ENCODE assay signal across 8 mouse cellular contexts in genomic region chr4:155283001-155283503, GRCm38 (mm10). TPM values are rescaled to one million over a fixed set of nuclear protein-coding genes. Genes with fewer than 3 reads are reported as not detected.
A peak's percentile ranks its signal among the peaks of the same experiment; 100 is the strongest.
DNase-seq lines count a peak whose midpoint lies in the region; ATAC-seq and TF ChIP-seq lines count a peak whose summit lies in the region.

No protein-coding gene starts in this region.

- TF ChIP-seq EP300 in heart, postnatal 0 days (IDR thresholded peaks at IDR 0.05; ENCODE audit: low read depth): no peak

- no peaks in the 10 kb centered on the region for H3K9me3 ChIP-seq in embryonic facial prominence, embryonic 13.5 days
- H3K9me3 ChIP-seq in heart, postnatal 0 days (replicated peaks; ENCODE audit: control insufficient read depth, low read length): no peaks in the 10 kb centered on the region
- H3K9me3 ChIP-seq in limb, embryonic 11.5 days (ENCODE audit: control insufficient read depth, low read length): no peaks in the 10 kb centered on the region

- ATAC-seq in embryonic facial prominence, embryonic 13.5 days (ENCODE audit: insufficient number of reproducible peaks, insufficient read depth, low FRiP score, low TSS enrichment, low read depth): peak; percentile 83
- ATAC-seq in heart, postnatal 0 days (ENCODE audit: insufficient read depth, low read depth): peak; percentile 54; the same call in 1 of the 2 replicates
- ATAC-seq in limb, embryonic 11.5 days (ENCODE audit: insufficient number of reproducible peaks, low FRiP score, low TSS enrichment, low read depth): peak; percentile 90

- peak overlapping the region; percentile 60 for H3K4me2 ChIP-seq in embryonic facial prominence, embryonic 13.5 days
- H3K4me2 ChIP-seq in heart, postnatal 0 days (ENCODE audit: low read depth, low read length): peak overlapping the region; percentile 42
- peak overlapping the region; percentile 34 for H3K4me2 ChIP-seq in limb, embryonic 11.5 days (ENCODE audit: low read depth, severe bottlenecking)

- WGBS in embryonic facial prominence, embryonic 13.5 days: 6% methylated on average over 11 of the region's 11 CpGs
- 22% methylated on average over 10 of the region's 11 CpGs for WGBS in heart, postnatal 0 days
- WGBS in limb, embryonic 11.5 days: 4% methylated on average over 11 of the region's 11 CpGs

- H3K9ac ChIP-seq in embryonic facial prominence, embryonic 13.5 days: peak overlapping the region; percentile 62
- H3K9ac ChIP-seq in heart, postnatal 0 days (replicated peaks; ENCODE audit: low read depth, low read length): no peak overlapping the region
- peak overlapping the region; percentile 49 for H3K9ac ChIP-seq in limb, embryonic 11.5 days (ENCODE audit: low read length)

- peaks cover 80% of the 10 kb centered on the region for H3K4me1 ChIP-seq in embryonic facial prominence, embryonic 13.5 days
- peaks cover 8% of the 10 kb centered on the region for H3K4me1 ChIP-seq in heart, postnatal 0 days (ENCODE audit: control insufficient read depth, insufficient read depth)
- H3K4me1 ChIP-seq in limb, embryonic 11.5 days (ENCODE audit: control insufficient read depth, insufficient read depth, low read length): peaks cover 54% of the 10 kb centered on the region

- peak overlapping the region; percentile 99 for H3K27ac ChIP-seq in embryonic facial prominence, embryonic 13.5 days
- H3K27ac ChIP-seq in heart, postnatal 0 days (ENCODE audit: low read depth): peak overlapping the region; percentile 72
- peak overlapping the region; percentile 97 for H3K27ac ChIP-seq in limb, embryonic 11.5 days (replicated peaks; ENCODE audit: low read depth, low read length)

- H3K36me3 ChIP-seq in embryonic facial prominence, embryonic 13.5 days: no peaks in the 10 kb centered on the region
- no peaks in the 10 kb centered on the region for H3K36me3 ChIP-seq in heart, postnatal 0 days (replicated peaks; ENCODE audit: control insufficient read depth, insufficient read depth, low read length)
- no peaks in the 10 kb centered on the region for H3K36me3 ChIP-seq in limb, embryonic 11.5 days (ENCODE audit: control insufficient read depth, insufficient read depth, low read length)

- no peak for TF ChIP-seq CTCF in heart, postnatal 0 days (IDR thresholded peaks at IDR 0.05; ENCODE audit: low read depth)

- no peaks in the 10 kb centered on the region for H3K27me3 ChIP-seq in embryonic facial prominence, embryonic 13.5 days
- H3K27me3 ChIP-seq in heart, postnatal 0 days (ENCODE audit: control insufficient read depth, insufficient read depth, low read length): no peaks in the 10 kb centered on the region; the same call in 1 of the 2 replicates
- H3K27me3 ChIP-seq in limb, embryonic 11.5 days (ENCODE audit: control insufficient read depth, insufficient read depth, low read length): no peaks in the 10 kb centered on the region

- DNase-seq in adrenal gland, postnatal 14 days: peak; percentile 42
- DNase-seq in adrenal gland, postnatal 4 days (ENCODE audit: low spot score in 2 of 2): no peak
- DNase-seq in heart, postnatal 0 days (ENCODE audit: low spot score): peak; percentile 57
- DNase-seq in limb, embryonic 11.5 days (ENCODE audit: low spot score): peak; percentile 87
- no peak for DNase-seq in thymus, postnatal 36 days
- DNase-seq in cerebellum, postnatal 4 days (ENCODE audit: low spot score in 2 of 2): no peak
- no peak for DNase-seq in urinary bladder, postnatal 25 days (ENCODE audit: low spot score)

- H3K4me3 ChIP-seq in embryonic facial prominence, embryonic 13.5 days: peak overlapping the region; percentile 32
- H3K4me3 ChIP-seq in heart, postnatal 0 days (ENCODE audit: low read depth, low read length): no peak overlapping the region
- peak overlapping the region; percentile 10 for H3K4me3 ChIP-seq in limb, embryonic 11.5 days (ENCODE audit: low read depth, low read length)

RNA-seq across cellular contexts. Expression of gene Faap20, which starts 33.5 kb away (rescaled TPM):
- total RNA-seq in adrenal gland, postnatal 14 days (2021): 39.4 and 43.1 TPM in 2 replicates
- 10 to 100 TPM; 54.9 to 56.3 TPM for total RNA-seq in adrenal gland, postnatal 4 days (2021)
- 77.4 and 80.0 TPM in 2 replicates for polyA plus RNA-seq in embryonic facial prominence, embryonic 13.5 days (2015; fragmentation: Nextera tagmentation; extraction: Ambion mirVana)
- total RNA-seq in heart, postnatal 0 days (2014; rRNA removed; ENCODE audit: low replicate concordance): 45.8 and 69.2 TPM in 2 replicates
- polyA plus RNA-seq in heart, postnatal 0 days (2015; fragmentation: Nextera tagmentation; extraction: Ambion mirVana): 48.1 and 51.0 TPM in 2 replicates
- polyA plus RNA-seq in limb, embryonic 11.5 days (2014; fragmentation: Nextera tagmentation; extraction: Ambion mirVana): 103 and 104 TPM in 2 replicates

Comparison
In these comparisons a context has a peak if more than half of its experiments do, and no peak if none do; other contexts are left out.
1. DNase-seq: peak in adrenal gland, postnatal 14 days (single experiment), heart, postnatal 0 days (single experiment) and limb, embryonic 11.5 days (single experiment); none in adrenal gland, postnatal 4 days (0 of 2), thymus, postnatal 36 days (0 of 2), cerebellum, postnatal 4 days (0 of 2) and urinary bladder, postnatal 25 days (single experiment).
2. Peak in every context shown above with its lines, with median percentiles within 50 percentile points of each other: ATAC-seq, H3K27ac ChIP-seq and H3K4me2 ChIP-seq.